Mouse (Mus musculus): ENCODE data around the gene Vapa.

The Vapa gene

GRCm38 (mm10) chr17:65625563-65625962, 12.2 kb upstream of the Vapa start:
- no peak for DNase-seq (ENCODE audit: low spot score in 2 of 2)

- no peak for DNase-seq (ENCODE audit: low spot score in 2 of 2)
Measured at GRCm38 (mm10) chr17:65623130-65623529, 9.8 kb upstream of the Vapa start.

DNA sequence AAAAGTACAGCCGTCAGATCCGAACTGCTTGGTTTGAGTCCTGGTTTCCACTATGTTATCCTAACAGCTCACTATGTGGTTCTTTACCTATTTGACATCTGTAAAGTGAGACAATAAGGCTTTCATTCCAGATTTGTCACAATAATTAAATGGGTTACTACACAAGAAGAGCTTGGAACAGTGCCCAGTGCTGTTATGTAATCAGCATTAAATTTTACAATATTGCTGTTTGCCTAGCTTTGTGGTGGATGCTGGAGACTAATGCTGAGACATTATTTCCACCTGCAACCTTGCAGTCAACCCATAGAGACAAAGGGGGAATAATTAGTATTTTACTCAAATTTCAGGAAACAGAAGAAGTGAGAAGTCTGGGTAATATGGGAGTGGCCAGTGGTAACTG, 5.1 kb upstream of the Vapa start:
- no peak for DNase-seq (ENCODE audit: low spot score in 2 of 2)

GRCm38 (mm10) chr17:65615678-65616077, 2.3 kb upstream of the Vapa start:
- no peak for DNase-seq (ENCODE audit: low spot score in 2 of 2)

- no peak for DNase-seq (ENCODE audit: low spot score in 2 of 2)
Measured at GRCm38 (mm10) chr17:65614431-65614830, 1.1 kb upstream of the Vapa start.

GRCm38 (mm10) chr17:65613142-65613462, 253 bp downstream of the Vapa start:
- no peak for DNase-seq (ENCODE audit: low spot score in 2 of 2)

- DNase-seq (ENCODE audit: low spot score in 2 of 2), result peak in 1 of 2 experiments; percentile 8
Measured at GRCm38 (mm10) chr17:65612391-65613141, 789 bp downstream of the Vapa start.

DNA sequence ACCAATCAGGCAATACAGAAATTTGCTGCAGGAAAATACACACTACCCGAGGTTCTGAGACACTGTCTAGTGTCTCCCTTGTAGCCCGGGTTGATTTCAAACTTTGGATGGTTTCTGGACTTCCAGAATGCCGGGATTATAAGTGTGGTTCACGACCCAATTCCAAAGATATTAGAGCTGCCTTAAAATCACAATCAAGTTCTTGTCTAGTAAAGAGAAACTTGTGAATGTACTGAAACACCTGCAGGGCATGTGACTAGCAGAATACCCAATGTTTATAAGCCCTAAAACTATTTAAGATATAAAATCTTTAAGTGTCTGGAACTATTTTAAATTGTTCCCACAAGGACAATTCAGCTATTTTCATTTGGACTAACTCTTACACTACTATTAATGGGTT, 1.6 kb downstream of the Vapa start:
- no peak for DNase-seq (ENCODE audit: low spot score in 2 of 2)

- DNase-seq (ENCODE audit: low spot score in 2 of 2), result no peak
Measured at GRCm38 (mm10) chr17:65608743-65609142, 4.6 kb downstream of the Vapa start.

DNA sequence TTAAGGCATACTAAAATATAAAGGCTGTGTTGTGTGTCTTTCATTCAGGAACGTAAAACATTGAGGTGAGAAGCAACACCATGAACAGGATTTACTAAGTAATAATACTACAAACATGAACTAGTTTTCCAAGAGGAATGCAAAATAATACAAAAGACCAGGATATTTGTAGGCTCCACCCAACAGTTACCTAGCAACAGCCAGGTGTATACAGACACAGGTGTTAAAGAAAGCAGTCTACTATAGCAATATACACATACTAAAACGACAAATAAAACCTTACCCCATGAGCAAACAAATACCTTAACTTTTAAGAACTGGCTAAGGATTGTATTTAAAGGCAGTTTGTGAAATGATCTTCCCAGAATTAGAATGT, 5.1 kb downstream of the Vapa start:
- no peak for DNase-seq (ENCODE audit: low spot score in 2 of 2)

- DNase-seq (ENCODE audit: low spot score in 2 of 2), result no peak
Measured at GRCm38 (mm10) chr17:65607574-65608311, 5.6 kb downstream of the Vapa start.

DNA sequence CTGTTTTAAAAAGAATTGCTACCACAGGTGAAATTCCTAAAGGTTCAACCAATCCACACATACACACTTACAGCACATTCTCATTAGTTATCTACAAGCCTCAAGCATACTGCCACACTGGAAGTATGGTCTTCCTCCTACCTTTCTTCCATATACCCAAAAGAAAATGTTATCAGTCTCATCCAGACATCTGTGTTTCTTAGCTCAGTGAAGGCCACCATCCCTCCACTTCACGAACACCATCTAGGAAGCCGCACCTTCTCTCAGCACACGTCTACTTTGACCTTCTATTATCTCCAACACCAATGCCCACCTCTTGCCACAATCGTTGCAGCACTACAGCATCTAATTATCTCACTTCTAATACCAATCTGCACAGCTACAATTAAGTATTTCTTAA, 7.3 kb downstream of the Vapa start:
- no peak for DNase-seq (ENCODE audit: low spot score in 2 of 2)

DNA sequence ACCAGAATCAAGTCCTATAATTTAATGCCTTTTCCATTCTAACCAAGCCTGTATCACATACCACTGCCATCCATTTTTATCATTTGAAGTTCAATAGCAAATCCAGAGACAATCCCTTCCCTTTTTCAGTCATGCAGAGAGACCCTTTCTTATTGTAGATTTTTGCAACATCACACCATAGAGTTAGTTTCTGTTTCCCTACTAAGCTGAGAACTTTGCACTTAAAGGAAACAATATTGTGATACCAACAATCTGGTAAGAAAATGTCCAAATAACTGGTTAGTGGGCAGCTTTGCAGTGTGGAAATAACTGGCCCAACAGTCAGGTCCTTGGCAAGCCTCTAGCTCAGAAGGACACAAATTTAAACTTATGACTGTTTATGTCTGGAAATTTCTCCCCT, 8.5 kb downstream of the Vapa start:
- DNase-seq (ENCODE audit: low spot score in 2 of 2), result no peak

DNA sequence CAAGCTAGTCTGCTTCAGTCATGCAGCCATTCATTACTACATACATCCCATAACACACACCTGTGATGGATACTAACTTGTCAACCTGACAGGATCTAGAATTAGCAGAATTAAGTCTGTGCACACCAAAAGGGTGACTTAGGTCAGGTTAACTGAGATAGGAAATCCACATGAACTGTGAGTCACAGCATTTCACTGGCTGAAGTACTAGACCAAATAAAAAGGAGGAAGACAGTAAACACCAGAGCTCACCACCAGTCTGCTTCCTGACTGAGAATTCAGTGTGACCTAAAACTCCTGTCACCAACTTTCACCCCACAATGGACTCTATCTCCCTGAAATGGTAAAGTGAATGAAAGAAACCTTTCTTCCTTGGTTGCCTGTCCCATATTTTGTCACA, 9.0 kb downstream of the Vapa start:
- DNase-seq (ENCODE audit: low spot score in 2 of 2), result no peak

DNA sequence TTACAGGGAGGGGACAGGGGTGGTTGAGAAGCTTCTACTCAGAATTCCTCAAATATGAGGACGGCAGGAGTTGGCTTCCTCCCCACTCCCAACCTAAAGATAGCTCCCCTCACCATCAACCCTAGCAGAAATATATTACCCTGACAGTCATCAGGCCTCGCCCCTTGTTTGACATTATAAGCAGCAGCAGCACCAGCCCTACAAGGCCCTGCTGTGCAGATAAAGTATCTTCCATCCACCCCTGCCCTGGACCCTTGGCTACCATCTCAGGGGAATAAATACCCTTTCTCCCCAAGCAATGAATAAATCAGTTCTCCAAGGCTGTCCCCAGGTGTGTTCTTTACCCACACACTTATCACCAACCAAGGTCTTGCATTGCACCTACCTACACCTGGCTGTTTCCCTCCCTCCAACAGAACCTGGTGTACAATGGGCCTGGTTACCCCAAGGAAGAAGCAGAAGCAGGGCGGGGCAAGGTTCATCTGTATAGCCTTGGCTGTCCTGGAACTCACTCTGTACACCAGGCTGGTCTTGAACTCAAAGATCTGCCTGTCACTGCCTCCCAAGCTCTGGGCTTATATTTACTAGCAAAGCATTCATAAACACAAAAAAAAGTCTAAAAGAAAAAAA, 15.4 kb downstream of the Vapa start:
- no peak for DNase-seq (ENCODE audit: low spot score in 2 of 2)

- DNase-seq (ENCODE audit: low spot score in 2 of 2), result no peak
Measured at GRCm38 (mm10) chr17:65594687-65595086, 18.7 kb downstream of the Vapa start.

DNA sequence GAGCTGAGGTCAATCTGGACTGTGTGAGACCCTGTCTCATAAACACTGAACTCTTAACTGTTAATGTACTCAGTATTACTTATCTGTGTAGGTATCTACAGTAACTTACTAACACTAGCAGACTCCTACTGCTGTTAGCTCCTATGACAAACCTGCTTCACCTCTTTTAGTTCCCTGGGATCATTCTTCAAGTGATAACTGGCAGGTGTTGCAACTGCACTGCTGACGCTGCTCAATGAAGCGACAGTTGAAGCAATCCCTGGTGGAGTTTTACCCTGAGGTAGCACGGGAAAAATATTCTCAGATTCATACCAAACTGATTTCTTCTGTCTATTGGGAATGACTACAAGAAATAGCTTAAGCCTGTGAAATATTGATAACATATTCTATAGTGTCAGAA, 26.5 kb downstream of the Vapa start:
- DNase-seq (ENCODE audit: low spot score in 2 of 2), result no peak

GRCm38 (mm10) chr17:65581440-65581839, 31.9 kb downstream of the Vapa start:
- no peak for DNase-seq (ENCODE audit: low spot score in 2 of 2)

GRCm38 (mm10) chr17:65579766-65580165, 33.6 kb downstream of the Vapa start:
- DNase-seq (ENCODE audit: low spot score in 2 of 2), result no peak

GRCm38 (mm10) chr17:65575339-65575738, 38.0 kb downstream of the Vapa start:
- DNase-seq (ENCODE audit: low spot score in 2 of 2), result no peak

GRCm38 (mm10) chr17:65574850-65575249, 38.5 kb downstream of the Vapa start:
- DNase-seq (ENCODE audit: low spot score in 2 of 2), result no peak

DNA sequence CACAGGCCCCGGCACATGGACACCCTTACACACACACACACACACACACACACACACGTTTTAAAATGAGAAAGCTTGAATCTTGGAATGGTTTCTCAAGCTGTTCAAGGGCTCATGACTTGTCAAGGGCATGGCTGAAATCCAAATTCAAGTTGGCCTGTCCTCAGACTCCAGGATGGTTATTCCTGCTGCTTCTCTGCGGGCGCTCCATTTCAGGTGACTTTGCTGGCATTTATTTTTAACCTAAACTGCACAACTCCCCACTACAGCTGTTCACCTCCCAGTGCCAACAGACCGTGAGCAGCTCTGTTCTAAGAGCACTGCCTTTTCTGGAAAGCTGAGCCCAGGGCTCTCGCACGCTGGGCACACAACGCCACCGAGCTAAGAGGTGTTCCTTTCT, 41.5 kb downstream of the Vapa start:
- DNase-seq (ENCODE audit: low spot score in 2 of 2), result no peak

GRCm38 (mm10) chr17:65571466-65571865, 41.9 kb downstream of the Vapa start:
- DNase-seq (ENCODE audit: low spot score in 2 of 2), result no peak

Measured in frontal cortex, postnatal 25 days (tissue).